Mouse (Mus musculus) midbrain, embryonic 13.5 days (tissue): ENCODE measurements around the gene Ppp1r18. TPM values are rescaled to one million over a fixed set of nuclear protein-coding genes. Genes with fewer than 3 reads are reported as not detected.
A peak's percentile ranks its signal among the peaks of the same experiment; 100 is the strongest.
"Not testable (repeated sequence)": the region's sequence is repeated elsewhere in the genome, so short reads cannot be mapped to it uniquely, and the experiment has no call there.

Source experiments
- ATAC-seq: fragments of 200-750 bp; cut with Nextera tagmentation; 2 replicates; pipeline ENCODE4 v1.8.0; 2017; ENCODE audit warnings: mild to moderate bottlenecking, moderate TSS enrichment, moderate library complexity
- H3K27ac ChIP-seq: fragments of 300-500 bp; sonication (generic); 2 replicates; pipeline ENCODE4 v1.5.1; 2015; ENCODE audit warnings: inconsistent platforms, mild to moderate bottlenecking, moderate library complexity
- H3K27me3 ChIP-seq: fragments of 300-500 bp; sonication (generic); 2 replicates; pipeline ENCODE4 v1.6.1; 2015; ENCODE audit warnings: mild to moderate bottlenecking, inconsistent platforms
- H3K36me3 ChIP-seq: fragments of 300-500 bp; sonication (generic); 2 replicates; pipeline ENCODE4 v1.6.1; 2015; ENCODE audit warnings: mild to moderate bottlenecking, inconsistent platforms
- H3K4me1 ChIP-seq: fragments of 300-500 bp; sonication (generic); replicated peaks from 2 replicates; pipeline ENCODE4 v1.6.1; 2015; ENCODE audit warnings: inconsistent platforms
- H3K4me2 ChIP-seq: fragments of 300-500 bp; sonication (generic); replicated peaks from 2 replicates; pipeline ENCODE4 v1.6.1; 2015; ENCODE audit warnings: moderate library complexity, mild to moderate bottlenecking, inconsistent platforms
- H3K4me3 ChIP-seq: fragments of 300-500 bp; sonication (generic); replicated peaks from 2 replicates; pipeline ENCODE4 v1.5.1; 2015; ENCODE audit warnings: mild to moderate bottlenecking, inconsistent platforms
- H3K9ac ChIP-seq: fragments of 300-500 bp; sonication (generic); replicated peaks from 2 replicates; pipeline ENCODE4 v1.6.1; 2015; ENCODE audit warnings: mild to moderate bottlenecking, inconsistent platforms
- H3K9me3 ChIP-seq: fragments of 300-500 bp; sonication (generic); 2 replicates; pipeline ENCODE4 v1.6.1; 2016; ENCODE audit warnings: mild to moderate bottlenecking, inconsistent platforms
- WGBS: fragments of 180-500 bp; shearing (Covaris S2); methylation state at CpG from one replicate; pipeline ENCODE4 v1.1.7; 2015; 5-methylcytosine and 5-hydroxymethylcytosine counted together
- polyA plus RNA-seq: library from polyadenylated mRNA; unstranded; fragments of >200 nt; fragmentation: Nextera tagmentation; extraction: Ambion mirVana; gene quantifications from 2 replicates; pipeline ENCODE4 v1.2.1, GENCODE M21; 2015

Ppp1r18 gene
- polyA plus RNA-seq, 1 experiment from 2014 or later: 27.4 TPM

- peaks cover 58% of the 10 kb centered on the region for H3K4me1 ChIP-seq
- no peaks in the 10 kb centered on the region for H3K27me3 ChIP-seq
- H3K9me3 ChIP-seq: no peaks in the 10 kb centered on the region
- peak overlapping the region; percentile 94 for H3K4me3 ChIP-seq
- peaks cover 32% of the 10 kb centered on the region for H3K36me3 ChIP-seq
- H3K4me2 ChIP-seq: peak overlapping the region; percentile 86
- ATAC-seq: no peak
- H3K27ac ChIP-seq: peak overlapping the region; percentile 99
- H3K9ac ChIP-seq: peak overlapping the region; percentile 64
- 2% methylated on average over 5 of the region's 5 CpGs for WGBS
These were observed 26.8 kb upstream of the Ppp1r18 start for GRCm38 (mm10) chr17:35838570-35838969.

DNA sequence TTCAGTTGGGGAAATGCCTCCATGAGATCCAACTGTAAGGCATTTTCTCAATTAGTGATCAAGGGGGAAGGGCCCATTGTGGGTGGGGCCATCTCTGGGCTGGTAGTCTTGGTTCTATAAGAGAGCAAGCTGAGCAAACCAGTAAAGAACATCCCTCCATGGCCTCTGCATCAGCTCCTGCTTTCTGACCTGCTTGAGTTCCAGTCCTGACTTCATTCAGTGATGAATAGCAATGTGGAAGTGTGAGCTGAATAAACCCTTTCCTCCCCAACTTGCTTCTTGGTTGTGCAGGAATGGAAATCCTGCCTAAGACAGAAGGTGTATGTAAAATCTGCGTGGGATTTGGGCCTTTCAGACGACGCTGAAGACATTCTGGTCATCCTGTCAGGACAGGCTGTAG lies 26.4 kb upstream of the Ppp1r18 start:
- Histone ChIP-seq H3K4me2 (peak overlapping the region; percentile 86), H3K4me1 (peaks cover 54% of the 10 kb centered on the region), H3K27ac (peak overlapping the region; percentile 99), H3K9ac (peak overlapping the region; percentile 64), H3K4me3 (peak overlapping the region; percentile 94), H3K36me3 (peaks cover 28% of the 10 kb centered on the region)
- H3K27me3 ChIP-seq, H3K9me3 ChIP-seq, ATAC-seq: not testable (repeated sequence)
- 52% methylated on average over 3 of the region's 3 CpGs for whole genome bisulfite sequencing

DNA sequence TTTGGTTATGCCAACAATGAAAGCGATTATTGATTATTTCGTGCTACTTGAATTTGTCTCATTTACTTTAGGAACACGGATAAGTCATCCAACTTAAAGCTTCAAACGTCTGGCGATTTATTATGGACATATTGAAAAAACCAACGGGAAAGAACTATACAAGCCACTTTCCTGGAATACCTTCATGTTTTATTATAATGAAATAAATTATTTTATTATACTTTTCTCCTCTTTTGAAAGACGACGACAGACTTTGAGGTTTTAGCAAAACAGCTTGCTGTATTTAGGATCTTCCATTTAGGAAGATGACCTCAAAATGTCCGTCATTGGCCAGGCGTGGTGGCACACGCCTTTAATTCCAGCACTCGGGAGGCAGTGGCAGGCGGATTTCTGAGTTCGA lies 24.8 kb upstream of the Ppp1r18 start:
- no peaks in the 10 kb centered on the region for H3K27me3 ChIP-seq
- H3K4me3 ChIP-seq: peak overlapping the region; percentile 59
- no peak overlapping the region; the same call in 1 of the 2 replicates for H3K9ac ChIP-seq
- WGBS: 57% methylated on average over 14 of the region's 14 CpGs
- no peak for ATAC-seq
- peaks cover 38% of the 10 kb centered on the region for H3K4me1 ChIP-seq
- H3K27ac ChIP-seq: peak overlapping the region; percentile 70; the same call in 1 of the 2 replicates
- peak overlapping the region; percentile 49 for H3K4me2 ChIP-seq
- peaks cover 22% of the 10 kb centered on the region for H3K36me3 ChIP-seq
- H3K9me3 ChIP-seq: no peaks in the 10 kb centered on the region

GRCm38 (mm10) chr17:35841076-35841950 lies 24.1 kb upstream of the Ppp1r18 start, which contains the start of gene Mdc1:
Gene Mdc1 (plus strand): TSS chr17:35841515.
- peaks cover 32% of the 10 kb centered on the region for H3K4me1 ChIP-seq
- no peaks in the 10 kb centered on the region for H3K27me3 ChIP-seq
- ATAC-seq: peak; percentile 90
- peak within 1 kb of the TSS; percentile 59 for H3K4me3 ChIP-seq
- under 1% methylated on average over 59 of the region's 59 CpGs for WGBS
- H3K9me3 ChIP-seq: no peaks in the 10 kb centered on the region
- H3K36me3 ChIP-seq: peaks cover 22% of the 10 kb centered on the region
- H3K9ac ChIP-seq: peak within 1 kb of the TSS; percentile 68
- H3K4me2 ChIP-seq: peak within 1 kb of the TSS; percentile 75
- peak within 1 kb of the TSS; percentile 70 for H3K27ac ChIP-seq

DNA sequence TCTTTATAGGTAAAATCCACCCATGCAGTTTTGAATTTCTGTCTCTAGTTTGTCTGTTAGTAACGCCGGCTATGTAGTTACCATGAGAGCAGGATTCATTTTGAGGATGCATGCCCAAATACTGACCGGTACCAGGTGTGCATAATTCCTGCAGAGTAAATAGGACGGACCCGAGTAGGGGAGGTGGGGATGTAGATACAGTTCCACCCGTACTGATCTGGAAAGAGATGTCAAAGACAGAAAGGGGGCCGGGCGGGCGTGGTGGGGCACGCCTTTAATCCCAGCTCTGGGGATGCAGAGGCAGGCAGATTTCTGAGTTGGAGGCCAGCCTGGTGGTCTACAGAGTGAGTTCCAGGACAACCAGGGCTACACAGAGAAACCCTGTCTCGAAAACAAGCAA lies 23.4 kb upstream of the Ppp1r18 start:
- Histone ChIP-seq H3K9me3 (no peaks in the 10 kb centered on the region), H3K4me1 (peaks cover 32% of the 10 kb centered on the region), H3K27me3 (no peaks in the 10 kb centered on the region), H3K4me2 (peak overlapping the region; percentile 75), H3K4me3 (peak overlapping the region; percentile 59), H3K36me3 (peaks cover 23% of the 10 kb centered on the region), H3K27ac (peak overlapping the region; percentile 63), H3K9ac (peak overlapping the region; percentile 68)
- no peak for ATAC-seq
- 18% methylated on average over 11 of the region's 11 CpGs for WGBS

- Histone ChIP-seq H3K9ac (no peak overlapping the region), H3K4me2 (no peak overlapping the region), H3K4me1 (peaks cover 31% of the 10 kb centered on the region), H3K27ac (no peak overlapping the region), H3K9me3 (no peaks in the 10 kb centered on the region), H3K27me3 (no peaks in the 10 kb centered on the region), H3K36me3 (peaks cover 38% of the 10 kb centered on the region), H3K4me3 (no peak overlapping the region)
- no peak for ATAC-seq
- 93% methylated on average over 3 of the region's 3 CpGs for whole genome bisulfite sequencing
These were observed 21.9 kb upstream of the Ppp1r18 start for GRCm38 (mm10) chr17:35843514-35843913.

- Histone ChIP-seq H3K9me3 (no peaks in the 10 kb centered on the region), H3K4me1 (peaks cover under 1% of the 10 kb centered on the region; the same call in 1 of the 2 replicates), H3K27ac (no peak overlapping the region), H3K36me3 (peaks cover 81% of the 10 kb centered on the region), H3K9ac (no peak overlapping the region), H3K4me3 (no peak overlapping the region), H3K4me2 (no peak overlapping the region), H3K27me3 (no peaks in the 10 kb centered on the region)
- ATAC-seq: no peak
- 57% methylated on average over 1 of the region's 1 CpGs for WGBS
These were observed 17.3 kb upstream of the Ppp1r18 start for GRCm38 (mm10) chr17:35848112-35848511.

DNA sequence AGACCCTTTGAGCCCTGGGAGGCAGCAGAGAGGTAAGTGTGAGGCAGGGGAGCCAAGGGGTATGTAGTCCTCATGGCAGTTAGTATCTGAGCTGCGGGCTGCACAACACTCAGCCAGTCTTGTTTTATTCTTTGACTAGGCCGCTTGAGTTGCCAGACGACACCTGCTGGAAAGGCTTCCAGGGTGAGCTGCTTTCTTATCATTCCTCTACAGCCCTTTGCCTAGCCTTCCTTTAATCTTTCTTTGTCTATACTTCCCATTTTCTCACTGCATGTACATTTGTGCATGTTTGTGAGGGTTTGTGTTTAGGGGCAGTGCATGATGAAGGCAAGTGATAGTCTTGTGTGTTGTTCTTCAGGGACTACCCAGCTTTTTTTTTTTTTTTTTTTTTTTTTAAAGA lies 14.4 kb upstream of the Ppp1r18 start:
- Histone ChIP-seq H3K4me3 (no peak overlapping the region), H3K36me3 (peaks cover 87% of the 10 kb centered on the region), H3K27me3 (no peaks in the 10 kb centered on the region), H3K27ac (no peak overlapping the region), H3K9me3 (no peaks in the 10 kb centered on the region), H3K4me1 (no peaks in the 10 kb centered on the region), H3K9ac (no peak overlapping the region), H3K4me2 (no peak overlapping the region)
- WGBS: 92% methylated on average over 3 of the region's 3 CpGs
- no peak for ATAC-seq

DNA sequence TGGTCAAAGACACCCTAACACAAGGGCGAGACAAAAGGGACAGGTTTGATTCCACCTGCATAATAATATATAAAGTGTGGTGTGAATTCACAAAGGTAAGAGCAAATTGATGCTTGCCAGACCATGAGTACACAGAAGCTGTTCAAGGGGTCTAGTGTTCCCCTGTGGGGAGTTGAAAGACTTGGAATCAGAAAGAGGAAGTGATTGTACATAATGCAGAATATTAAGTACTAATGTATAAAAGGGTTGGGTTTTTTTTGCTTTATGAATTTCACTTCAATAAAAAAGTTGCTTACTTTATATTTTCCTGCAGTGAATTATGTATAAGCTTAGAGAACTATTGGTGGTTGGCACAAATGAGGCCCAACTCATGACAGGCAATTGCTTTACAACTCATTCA lies 6.0 kb upstream of the Ppp1r18 start:
- Histone ChIP-seq H3K9ac (no peak overlapping the region), H3K27ac (no peak overlapping the region), H3K4me1 (peaks cover 17% of the 10 kb centered on the region), H3K27me3 (no peaks in the 10 kb centered on the region), H3K4me3 (no peak overlapping the region), H3K36me3 (peaks cover 22% of the 10 kb centered on the region), H3K4me2 (no peak overlapping the region), H3K9me3 (no peaks in the 10 kb centered on the region)
- 84% methylated on average over 1 of the region's 1 CpGs for WGBS
- ATAC-seq: no peak

GRCm38 (mm10) chr17:35859835-35860234 lies 5.6 kb upstream of the Ppp1r18 start:
- Histone ChIP-seq H3K4me2 (no peak overlapping the region), H3K36me3 (peaks cover 18% of the 10 kb centered on the region), H3K9me3 (no peaks in the 10 kb centered on the region), H3K27me3 (no peaks in the 10 kb centered on the region), H3K4me3 (no peak overlapping the region), H3K9ac (no peak overlapping the region), H3K4me1 (peaks cover 21% of the 10 kb centered on the region), H3K27ac (no peak overlapping the region)
- no peak for ATAC-seq
- 65% methylated on average over 2 of the region's 2 CpGs for WGBS

DNA sequence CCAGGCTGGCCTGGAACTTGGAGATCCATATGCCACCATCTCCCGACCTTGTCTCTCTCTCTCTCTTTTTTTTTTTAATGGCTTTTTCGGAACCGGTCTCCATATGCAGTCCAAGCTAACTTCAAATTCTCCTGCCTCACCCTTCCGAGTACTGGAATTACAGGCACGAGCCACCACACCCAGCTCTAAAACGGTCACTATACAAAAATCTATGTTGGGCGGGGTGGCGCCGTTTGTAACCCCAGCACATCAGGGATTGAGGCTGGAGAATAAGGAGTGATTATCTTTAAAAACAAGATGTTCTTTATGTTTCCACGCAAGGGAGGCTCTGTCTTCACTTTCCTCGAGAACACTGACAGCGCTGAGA lies 4.6 kb upstream of the Ppp1r18 start:
- Histone ChIP-seq H3K36me3 (peaks cover 15% of the 10 kb centered on the region), H3K9me3 (no peaks in the 10 kb centered on the region), H3K27ac (peak overlapping the region; percentile 94), H3K4me3 (peak overlapping the region; percentile 58), H3K27me3 (no peaks in the 10 kb centered on the region), H3K9ac (peak overlapping the region; percentile 72), H3K4me1 (peaks cover 26% of the 10 kb centered on the region), H3K4me2 (peak overlapping the region; percentile 60)
- WGBS: 3% methylated on average over 12 of the region's 12 CpGs
- peak; percentile 3; the same call in 1 of the 2 replicates for ATAC-seq

- no peaks in the 10 kb centered on the region for H3K27me3 ChIP-seq
These were observed 4.1 kb upstream of the Ppp1r18 start, which contains the start of gene Nrm for GRCm38 (mm10) chr17:35861198-35861857. Gene Nrm (plus strand): TSS chr17:35861318.

More at GRCm38 (mm10) chr17:35861198-35861857, 4.1 kb upstream of the Ppp1r18 start, which contains the start of gene Nrm:
- Histone ChIP-seq H3K4me2 (peak within 1 kb of the TSS; percentile 60), H3K9me3 (no peaks in the 10 kb centered on the region), H3K4me1 (peaks cover 26% of the 10 kb centered on the region), H3K36me3 (peaks cover 15% of the 10 kb centered on the region), H3K27ac (peak within 1 kb of the TSS; percentile 94), H3K9ac (peak within 1 kb of the TSS; percentile 72), H3K4me3 (peak within 1 kb of the TSS; percentile 58)
- WGBS: under 1% methylated on average over 47 of the region's 47 CpGs
- peak; percentile 93 for ATAC-seq
